Mouse (Mus musculus): ENCODE data around the gene Gne. TPM values are rescaled to one million over a fixed set of nuclear protein-coding genes. Genes with fewer than 3 reads are reported as not detected.

Gne gene
- 10 to 100 TPM in 10 of 26 experiments, 1 to 10 TPM in 15, under 1 TPM in 1; 0.51 to 18.4 (median 6.7) TPM for total RNA-seq (2018; cell fraction: chromatin; rRNA removed)
- 10 to 100 TPM in 16 of 26 experiments, 1 to 10 TPM in 10; 4.3 to 14.1 (median 11.6) TPM for total RNA-seq (2018; cell fraction: cytosol; rRNA removed)
- total RNA-seq (2018; cell fraction: nucleus; rRNA removed), result 10 to 100 TPM in 7 of 26 experiments, 1 to 10 TPM in 19; 2.4 to 28.5 (median 7.8) TPM
- polyA plus RNA-seq (2018), result 11.1 to 14.6 TPM (median 13.6 TPM) in 3 replicates

DNA sequence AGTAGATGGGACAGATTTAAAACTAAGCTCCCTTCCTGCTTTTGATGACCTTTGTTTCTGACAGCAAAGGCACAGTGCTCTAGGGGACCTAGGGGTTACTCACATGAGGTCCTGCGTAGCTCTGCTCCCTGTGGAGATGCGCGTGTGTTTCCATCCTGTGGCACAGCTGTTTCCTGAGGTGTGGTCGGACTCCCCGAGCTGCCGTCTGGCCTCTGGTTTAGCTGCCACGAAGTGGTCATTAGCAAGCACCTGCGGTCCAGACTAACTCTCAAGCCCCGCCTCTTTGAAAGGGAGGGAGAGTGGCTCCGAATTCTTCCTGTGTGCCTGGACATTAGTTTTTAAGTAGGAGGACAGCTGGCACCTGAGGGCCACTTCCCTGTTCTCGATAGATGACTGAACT is at the start of gene Gne:
Gene Gne, minus strand, starts transcription at position 233 of the 400 bp plus-strand sequence.
- Histone ChIP-seq H3K4me3 (ENCODE audit: inconsistent target) (no peak within 1 kb of the TSS), H3K27ac (no peak within 1 kb of the TSS), H3K36me3 (ENCODE audit: inconsistent target) (no peaks in the 10 kb centered on the region), H3K79me2 (ENCODE audit: inconsistent target) (no peaks in the 10 kb centered on the region)
- under 1% methylated on average over 11 of the region's 11 CpGs for WGBS (ENCODE audit: missing documents)

DNA sequence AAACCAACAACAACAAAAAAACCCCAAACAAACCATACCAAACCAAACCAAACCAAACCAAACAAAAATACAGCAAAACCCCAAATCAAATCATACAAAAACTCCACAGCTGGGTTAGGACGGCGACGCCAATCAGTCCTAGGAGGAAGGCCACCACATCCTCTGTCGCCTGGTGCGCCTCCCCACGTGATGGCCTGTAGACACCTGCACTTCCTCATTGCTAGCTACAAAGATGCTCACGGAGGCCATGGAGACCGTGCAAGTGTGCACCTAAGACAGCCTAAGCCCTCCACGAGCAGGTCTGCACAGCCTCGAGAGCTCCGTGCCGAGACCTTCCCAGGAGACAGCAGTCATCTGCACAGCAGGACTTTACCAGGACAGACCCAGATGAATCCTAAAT is 42.8 kb upstream of the Gne start:
- peaks cover 25% of the 10 kb centered on the region for H3K36me3 ChIP-seq (ENCODE audit: inconsistent target)
- H3K79me2 ChIP-seq (ENCODE audit: inconsistent target), result no peaks in the 10 kb centered on the region
- H3K4me3 ChIP-seq (ENCODE audit: inconsistent target), result no peak overlapping the region
- 57% methylated on average over 12 of the region's 12 CpGs for WGBS (ENCODE audit: missing documents)
- no peak overlapping the region for H3K27ac ChIP-seq

DNA sequence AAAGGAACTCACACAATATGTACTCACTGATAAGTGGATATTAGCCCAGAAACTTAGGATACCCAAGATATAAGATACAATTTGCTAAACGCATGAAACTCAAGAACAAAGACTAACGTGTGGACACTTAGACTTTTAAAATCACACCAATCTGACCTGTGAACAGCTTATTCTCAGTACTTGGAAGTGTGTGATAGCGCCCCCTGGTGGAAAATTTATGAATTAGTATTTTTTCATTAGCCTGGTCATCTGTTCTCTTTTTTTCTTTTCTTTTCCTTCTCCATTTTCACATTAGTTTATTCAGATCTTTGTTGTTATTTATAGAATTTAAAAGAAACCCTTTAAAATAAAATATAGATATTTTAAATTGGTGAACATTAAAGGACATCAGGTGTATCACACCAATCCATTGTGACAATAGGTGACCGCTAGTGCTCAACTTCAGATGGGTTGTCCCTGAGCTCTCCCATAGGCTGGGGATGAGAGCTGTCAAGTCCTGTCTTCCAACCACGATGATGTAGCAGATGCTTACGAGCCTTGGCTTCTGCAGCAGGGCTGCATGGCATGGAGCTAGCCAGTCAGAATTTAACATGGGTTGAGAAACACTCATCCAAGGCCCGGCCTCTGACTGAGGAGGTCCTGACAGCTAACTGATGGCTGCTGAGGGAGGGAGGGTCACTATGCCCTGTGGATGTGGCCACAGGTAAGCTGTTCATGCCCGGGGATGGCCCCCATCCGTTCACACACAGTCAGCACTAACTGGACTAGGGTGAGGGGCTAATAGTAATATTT is 35.6 kb upstream of the Gne start:
- Histone ChIP-seq H3K4me3 (ENCODE audit: inconsistent target) (no peak overlapping the region), H3K27ac (no peak overlapping the region), H3K79me2 (ENCODE audit: inconsistent target) (no peaks in the 10 kb centered on the region), H3K36me3 (ENCODE audit: inconsistent target) (no peaks in the 10 kb centered on the region)
- 39% methylated on average over 9 of the region's 9 CpGs for WGBS (ENCODE audit: missing documents)

DNA sequence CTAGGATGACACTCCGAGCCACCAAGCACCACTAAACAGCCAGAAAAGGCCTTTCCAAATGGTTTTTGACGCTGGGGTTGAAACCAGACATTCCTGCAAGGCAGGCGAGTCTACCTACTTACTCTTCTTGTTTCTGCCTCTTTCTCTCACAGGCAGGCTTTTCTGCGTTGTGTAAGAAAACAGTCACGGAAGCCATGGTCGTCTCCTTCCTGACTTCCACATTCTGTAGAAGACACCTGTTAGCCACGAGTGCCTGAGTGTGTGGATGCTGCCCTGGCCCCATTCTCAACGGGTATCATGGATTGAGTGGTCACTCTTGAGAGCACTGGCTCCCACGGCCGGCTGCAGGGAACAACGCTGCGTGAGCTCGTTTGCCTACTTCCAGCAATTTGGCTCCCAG is 31.1 kb upstream of the Gne start:
- H3K27ac ChIP-seq, result no peak overlapping the region

DNA sequence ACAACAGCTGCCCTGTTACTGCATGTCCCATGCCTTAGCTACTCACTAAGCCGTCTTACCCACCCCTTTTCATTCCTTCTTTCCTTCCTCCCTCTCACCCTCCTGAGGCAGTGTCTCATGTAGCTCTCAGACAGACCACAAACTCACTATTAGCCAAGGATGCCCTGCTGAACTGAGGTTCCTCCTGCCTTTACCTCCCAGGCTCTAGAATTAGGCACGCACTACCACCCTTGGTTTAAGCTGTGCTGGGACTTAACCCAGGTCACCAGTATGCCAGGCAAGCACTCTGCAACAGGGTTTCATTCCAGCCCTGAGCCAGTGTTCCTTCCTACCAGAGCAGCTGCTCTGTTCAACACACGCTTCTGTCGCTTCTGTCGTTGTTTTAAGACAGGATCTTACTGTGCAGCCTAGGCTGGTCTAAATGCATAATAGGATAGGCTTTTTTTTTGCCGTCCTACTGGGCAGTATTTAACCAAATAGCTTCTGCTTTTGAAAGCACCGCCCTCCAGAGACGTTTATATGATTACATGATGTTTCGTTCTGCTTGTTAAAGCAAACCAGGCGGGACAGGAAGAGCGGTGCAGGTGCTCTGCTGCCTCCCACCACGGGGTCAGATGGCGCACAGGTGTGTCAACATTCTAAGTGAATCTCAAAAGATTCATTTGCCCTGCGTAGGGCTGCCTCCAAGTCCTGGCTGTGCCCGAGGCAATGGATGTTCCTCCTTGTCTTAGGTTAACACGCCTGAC is 29.6 kb upstream of the Gne start:
- Histone ChIP-seq H3K36me3 (ENCODE audit: inconsistent target) (no peaks in the 10 kb centered on the region), H3K27ac (no peak overlapping the region), H3K4me3 (ENCODE audit: inconsistent target) (peak overlapping the region; percentile 8; the same call in 1 of the 2 replicates), H3K79me2 (ENCODE audit: inconsistent target) (no peaks in the 10 kb centered on the region)
- 5% methylated on average over 16 of the region's 16 CpGs for WGBS (ENCODE audit: missing documents)

More for the DNA sequence above, 31.1 kb upstream of the Gne start:
- no peak overlapping the region for H3K4me3 ChIP-seq (ENCODE audit: inconsistent target)
- 82% methylated on average over 13 of the region's 13 CpGs for WGBS (ENCODE audit: missing documents)
- no peaks in the 10 kb centered on the region for H3K79me2 ChIP-seq (ENCODE audit: inconsistent target)
- no peaks in the 10 kb centered on the region for H3K36me3 ChIP-seq (ENCODE audit: inconsistent target)

DNA sequence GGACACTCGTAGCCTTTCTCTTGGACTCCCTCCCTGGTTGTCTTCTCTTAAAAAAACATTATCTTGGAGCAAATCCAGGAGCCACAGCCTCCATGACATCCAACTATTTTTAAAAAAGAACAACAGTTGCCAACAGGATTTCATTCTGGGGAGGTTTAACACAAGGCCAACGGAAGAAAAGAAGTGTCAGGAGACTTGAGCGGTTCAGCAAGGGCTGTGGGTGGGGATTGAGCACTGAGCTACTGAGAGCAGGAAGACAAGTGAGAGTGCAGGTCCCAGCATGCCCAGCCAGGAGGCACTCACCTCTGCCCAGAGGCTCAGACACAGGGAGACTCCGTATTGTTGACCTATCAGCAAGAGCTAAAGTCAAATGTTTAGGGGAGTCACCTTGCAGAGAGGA is 28.8 kb upstream of the Gne start:
- 79% methylated on average over 4 of the region's 4 CpGs for WGBS (ENCODE audit: missing documents)
- no peaks in the 10 kb centered on the region for H3K36me3 ChIP-seq (ENCODE audit: inconsistent target)
- no peaks in the 10 kb centered on the region for H3K79me2 ChIP-seq (ENCODE audit: inconsistent target)

DNA sequence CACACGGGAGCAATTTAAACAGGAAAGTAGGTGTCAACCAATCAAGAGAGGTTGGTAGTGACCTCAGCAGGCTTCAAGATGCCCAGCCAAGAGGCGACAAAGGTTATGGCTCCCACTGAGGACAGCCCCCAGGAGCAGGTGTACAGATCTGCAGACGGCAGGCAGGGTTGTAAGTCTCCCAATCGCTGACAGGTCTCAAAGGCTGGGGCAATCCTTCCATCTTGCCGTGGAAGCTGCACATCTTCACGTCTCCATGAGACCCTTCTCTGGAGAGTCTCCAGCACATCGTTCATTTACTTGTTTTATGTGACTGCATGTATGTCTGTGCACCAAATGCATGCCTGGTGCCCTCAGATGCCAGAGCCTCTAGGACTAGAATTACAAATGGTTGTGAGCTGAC is 26.8 kb upstream of the Gne start:
- 97% methylated on average over 7 of the region's 7 CpGs for WGBS (ENCODE audit: missing documents)
- no peaks in the 10 kb centered on the region for H3K79me2 ChIP-seq (ENCODE audit: inconsistent target)
- H3K27ac ChIP-seq, result no peak overlapping the region
- H3K4me3 ChIP-seq (ENCODE audit: inconsistent target), result no peak overlapping the region
- H3K36me3 ChIP-seq (ENCODE audit: inconsistent target), result no peaks in the 10 kb centered on the region

More for the DNA sequence above, 28.8 kb upstream of the Gne start:
- H3K4me3 ChIP-seq (ENCODE audit: inconsistent target), result no peak overlapping the region
- no peak overlapping the region for H3K27ac ChIP-seq

DNA sequence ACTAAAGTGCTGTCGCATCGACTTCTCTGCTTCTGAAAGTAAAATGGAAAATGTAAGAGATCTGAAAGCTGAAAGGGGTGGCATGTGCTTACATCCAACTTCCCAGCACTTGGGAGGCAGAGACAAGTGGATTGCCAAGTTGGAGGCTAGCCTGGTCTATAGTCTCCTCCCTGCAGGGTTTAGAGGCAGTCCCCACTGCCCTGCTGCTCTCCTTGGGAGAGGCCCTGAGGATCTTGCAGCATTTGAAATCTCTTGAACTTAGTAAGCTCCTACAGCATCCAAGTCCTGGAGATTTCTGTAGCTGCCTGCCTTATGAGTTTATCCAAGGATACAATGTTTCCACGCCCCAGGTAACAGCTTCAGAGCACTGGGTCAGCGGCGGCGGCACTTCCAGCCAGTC is 24.3 kb upstream of the Gne start:
- Histone ChIP-seq H3K36me3 (ENCODE audit: inconsistent target) (no peaks in the 10 kb centered on the region), H3K27ac (no peak overlapping the region), H3K79me2 (ENCODE audit: inconsistent target) (no peaks in the 10 kb centered on the region), H3K4me3 (ENCODE audit: inconsistent target) (no peak overlapping the region)
- 96% methylated on average over 6 of the region's 6 CpGs for WGBS (ENCODE audit: missing documents)

DNA sequence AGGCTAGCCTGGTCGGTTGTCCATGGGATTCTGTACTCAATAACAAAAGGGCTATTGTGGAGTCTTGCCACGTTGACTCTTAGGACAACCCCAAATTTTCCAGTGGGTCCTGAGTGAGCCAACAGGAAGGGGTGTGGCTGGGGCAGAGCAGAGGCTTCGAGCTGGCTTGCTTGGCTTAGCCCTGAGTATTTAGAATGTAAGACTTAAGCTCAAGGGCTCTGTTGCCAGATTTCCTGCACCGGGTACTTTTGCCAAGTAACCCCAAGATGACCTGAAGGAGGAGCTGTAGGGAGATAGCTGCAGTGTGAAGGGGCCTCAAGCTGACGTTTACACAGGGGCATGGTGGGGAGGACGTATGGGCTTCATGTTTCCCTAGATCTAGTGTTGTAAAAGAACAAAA is 23.4 kb upstream of the Gne start:
- Histone ChIP-seq H3K4me3 (ENCODE audit: inconsistent target) (no peak overlapping the region), H3K27ac (no peak overlapping the region), H3K79me2 (ENCODE audit: inconsistent target) (no peaks in the 10 kb centered on the region), H3K36me3 (ENCODE audit: inconsistent target) (no peaks in the 10 kb centered on the region)
- 48% methylated on average over 6 of the region's 6 CpGs for WGBS (ENCODE audit: missing documents)

DNA sequence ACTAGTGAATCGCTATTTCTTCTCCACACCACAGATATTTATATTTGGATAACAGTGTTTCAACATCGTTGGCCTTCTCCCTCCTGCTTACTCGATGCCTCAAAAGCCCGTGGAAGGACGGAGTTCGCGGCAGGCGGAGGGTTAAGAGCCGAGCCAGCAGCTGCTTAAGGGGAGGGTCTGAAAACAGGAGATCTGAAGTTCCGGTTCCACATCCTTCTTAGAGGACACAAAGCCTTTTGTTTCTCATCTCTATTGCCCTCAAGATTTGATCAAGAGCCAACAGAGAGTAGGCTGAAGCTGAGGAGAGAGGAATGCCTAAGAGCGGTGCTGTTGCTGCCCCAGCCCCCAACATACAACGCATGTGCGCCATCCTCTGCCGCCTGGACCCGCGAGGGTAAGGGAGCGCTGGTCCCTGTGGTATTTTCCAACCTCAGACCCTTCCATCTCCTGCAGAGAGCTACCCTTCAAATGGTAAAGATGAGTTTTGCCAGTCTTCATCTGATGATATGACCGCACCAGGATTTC is 22.4 kb upstream of the Gne start:
- Histone ChIP-seq H3K79me2 (ENCODE audit: inconsistent target) (no peaks in the 10 kb centered on the region), H3K27ac (no peak overlapping the region), H3K36me3 (ENCODE audit: inconsistent target) (no peaks in the 10 kb centered on the region), H3K4me3 (ENCODE audit: inconsistent target) (no peak overlapping the region)
- 16% methylated on average over 18 of the region's 18 CpGs for WGBS (ENCODE audit: missing documents)

DNA sequence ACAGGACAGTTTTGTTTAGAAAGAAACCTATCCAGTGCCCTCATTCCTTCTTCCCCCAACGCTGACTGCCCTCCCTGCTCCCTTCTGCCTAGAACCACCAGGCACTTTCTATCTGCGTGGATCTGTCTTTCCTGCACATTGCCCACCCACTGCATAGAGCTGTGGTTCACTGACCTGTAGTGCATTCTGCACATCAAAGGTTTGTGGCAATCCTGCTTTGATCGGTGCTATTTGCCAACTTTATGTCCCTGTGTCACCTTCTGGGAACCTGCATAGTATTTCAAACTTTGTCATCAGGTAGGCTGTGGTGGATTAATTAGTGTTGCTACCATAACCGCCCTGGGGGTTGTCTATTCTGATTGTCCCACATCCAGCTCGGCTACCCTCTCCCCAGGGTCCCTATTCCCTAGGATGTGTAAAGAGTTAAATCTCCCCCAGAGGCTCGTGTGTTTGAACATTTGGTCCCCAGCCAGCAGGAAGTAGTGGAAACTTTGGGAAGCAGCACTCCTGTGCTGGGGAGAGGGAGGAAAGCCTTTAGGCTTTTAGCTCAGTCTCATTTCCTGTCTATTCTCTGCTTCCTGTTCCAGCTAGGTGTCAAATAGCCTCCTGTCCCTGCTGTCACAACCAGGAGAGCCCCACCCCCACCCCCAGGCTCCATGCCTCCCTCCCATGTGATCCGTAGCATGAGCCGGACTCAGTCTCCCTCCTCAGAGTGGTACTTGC is 20.4 kb upstream of the Gne start:
- Histone ChIP-seq H3K36me3 (ENCODE audit: inconsistent target) (no peaks in the 10 kb centered on the region), H3K79me2 (ENCODE audit: inconsistent target) (no peaks in the 10 kb centered on the region), H3K27ac (no peak overlapping the region), H3K4me3 (ENCODE audit: inconsistent target) (no peak overlapping the region)
- WGBS (ENCODE audit: missing documents), result 71% methylated on average over 8 of the region's 8 CpGs

DNA sequence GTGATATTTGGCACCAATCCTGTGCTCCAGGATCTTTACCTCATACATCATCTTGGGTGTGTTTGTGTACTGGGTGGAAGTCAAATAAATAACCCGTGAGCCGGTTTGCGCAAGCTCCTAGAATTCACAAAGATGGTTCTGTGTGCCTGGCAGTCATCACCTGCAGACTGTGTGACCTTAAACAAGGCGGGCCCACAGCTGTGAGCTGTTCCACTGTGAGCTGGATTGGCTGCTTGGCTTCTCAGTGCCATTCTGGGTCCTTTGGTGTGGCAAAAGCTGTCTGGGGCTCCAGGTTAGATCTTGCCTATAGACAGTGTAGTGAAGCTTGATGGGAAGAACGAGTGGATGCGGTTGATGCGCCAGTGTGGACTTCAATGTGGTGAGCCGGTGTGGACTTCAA is 19.6 kb upstream of the Gne start:
- Histone ChIP-seq H3K36me3 (ENCODE audit: inconsistent target) (no peaks in the 10 kb centered on the region), H3K27ac (no peak overlapping the region), H3K4me3 (ENCODE audit: inconsistent target) (no peak overlapping the region), H3K79me2 (ENCODE audit: inconsistent target) (no peaks in the 10 kb centered on the region)
- 99% methylated on average over 8 of the region's 8 CpGs for WGBS (ENCODE audit: missing documents)

DNA sequence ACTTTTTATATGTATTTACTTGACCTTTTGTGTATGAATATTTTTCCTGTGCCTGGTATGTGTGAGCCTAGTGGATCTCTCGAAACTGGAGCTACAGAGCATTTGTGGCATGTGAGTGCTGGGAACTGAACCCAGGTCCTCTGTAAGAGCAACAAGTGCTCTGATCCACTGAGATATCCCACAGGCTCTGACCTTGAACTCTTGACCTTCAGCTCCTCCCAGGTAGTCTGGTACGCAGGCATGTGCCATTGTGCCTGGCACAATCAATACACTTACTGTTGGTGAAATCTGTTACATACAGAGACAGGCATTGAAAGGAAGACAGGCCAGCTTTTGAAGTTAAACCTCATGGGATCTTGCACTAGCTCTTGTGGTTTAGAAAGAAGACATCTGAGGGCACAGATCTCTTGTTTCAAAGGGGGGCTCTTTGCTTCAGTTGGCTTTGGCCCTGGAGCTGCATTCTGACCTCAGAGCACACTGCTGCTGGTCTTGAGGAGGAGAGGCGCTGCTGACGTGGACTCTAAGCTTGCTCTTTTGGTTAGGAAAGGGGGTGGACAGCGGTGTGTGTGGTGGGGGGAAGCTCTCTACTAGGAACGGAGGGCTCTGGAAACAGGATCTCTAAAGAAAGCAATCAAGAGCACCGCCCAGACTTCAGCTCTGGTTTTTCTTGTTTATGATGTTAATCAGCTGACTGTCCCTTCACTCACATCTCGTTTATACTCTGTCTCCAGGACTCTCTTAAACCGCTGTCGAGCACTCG is 13.8 kb upstream of the Gne start:
- H3K79me2 ChIP-seq (ENCODE audit: inconsistent target), result no peaks in the 10 kb centered on the region
- H3K4me3 ChIP-seq (ENCODE audit: inconsistent target), result no peak overlapping the region
- no peaks in the 10 kb centered on the region for H3K36me3 ChIP-seq (ENCODE audit: inconsistent target)
- WGBS (ENCODE audit: missing documents), result 67% methylated on average over 11 of the region's 11 CpGs
- H3K27ac ChIP-seq, result no peak overlapping the region

DNA sequence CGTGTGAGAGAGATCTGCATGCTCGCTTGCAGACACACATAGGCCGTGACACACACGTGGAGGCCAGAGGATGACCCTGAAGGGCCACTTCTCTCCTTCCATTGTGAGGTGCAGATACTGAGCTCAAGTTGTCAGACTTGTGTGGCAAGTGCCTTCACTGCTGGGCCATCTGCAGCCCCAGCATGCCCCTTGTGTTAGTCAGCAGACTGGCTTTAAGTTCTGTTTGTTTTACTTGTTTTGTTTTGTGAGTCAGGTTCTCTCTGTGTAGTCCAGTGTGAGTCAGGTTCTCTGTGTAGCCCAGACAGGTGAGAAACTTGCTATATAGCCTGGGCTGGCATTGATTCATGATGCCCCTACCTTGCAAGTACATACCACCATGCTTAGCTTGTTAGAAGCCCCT is 10.5 kb upstream of the Gne start:
- WGBS (ENCODE audit: missing documents), result 91% methylated on average over 4 of the region's 4 CpGs
- Histone ChIP-seq H3K4me3 (ENCODE audit: inconsistent target) (no peak overlapping the region), H3K36me3 (ENCODE audit: inconsistent target) (no peaks in the 10 kb centered on the region), H3K27ac (no peak overlapping the region), H3K79me2 (ENCODE audit: inconsistent target) (no peaks in the 10 kb centered on the region)

Measured in macrophage (primary cell).